Mouse (Mus musculus) lung, embryonic 14.5 days (tissue): ENCODE measurements around the gene Stau1. TPM values are rescaled to one million over a fixed set of nuclear protein-coding genes. Genes with fewer than 3 reads are reported as not detected.

ENCODE experiments used
- ATAC-seq: fragments of 200-750 bp; cut with Nextera tagmentation; 2 replicates; pipeline ENCODE4 v1.8.0; 2017; ENCODE audit warnings: mild to moderate bottlenecking, moderate TSS enrichment, moderate library complexity; ENCODE audit not compliant: insufficient read depth
- DNase-seq: peaks from one replicate; pipeline ENCODE4 v3.0.0-alpha.2; 2015
- H3K27ac ChIP-seq: fragments of 300-500 bp; sonication (generic); 2 replicates; pipeline ENCODE4 v1.5.1; 2014; ENCODE audit warnings: low read depth, mild to moderate bottlenecking, moderate library complexity
- H3K27me3 ChIP-seq: fragments of 300-500 bp; sonication (generic); 2 replicates; pipeline ENCODE4 v1.6.1; 2014; ENCODE audit warnings: low read length, control low read depth; ENCODE audit not compliant: insufficient read depth
- H3K36me3 ChIP-seq: fragments of 300-500 bp; sonication (generic); 2 replicates; pipeline ENCODE4 v1.6.1; 2014; ENCODE audit warnings: control low read depth; ENCODE audit not compliant: insufficient read depth
- H3K4me1 ChIP-seq: fragments of 300-500 bp; sonication (generic); 2 replicates; pipeline ENCODE4 v1.6.1; 2014; ENCODE audit warnings: antibody characterized with exemption, control low read depth; ENCODE audit not compliant: insufficient read depth
- H3K4me2 ChIP-seq: fragments of 300-500 bp; sonication (generic); 2 replicates; pipeline ENCODE4 v1.6.1; 2014; ENCODE audit warnings: mild to moderate bottlenecking
- H3K4me3 ChIP-seq: fragments of 300-500 bp; sonication (generic); 2 replicates; pipeline ENCODE4 v1.5.1; 2014; ENCODE audit warnings: low read depth, low read length
- H3K9ac ChIP-seq: fragments of 300-500 bp; sonication (generic); 2 replicates; pipeline ENCODE4 v1.6.1; 2014
- H3K9me3 ChIP-seq: fragments of 300-500 bp; sonication (generic); 2 replicates; pipeline ENCODE4 v1.6.1; 2016; ENCODE audit warnings: low read depth, low read length, control low read depth
- CTCF ChIP-seq: IDR thresholded peaks from 2 replicates; pipeline ENCODE4 v1.5.1; 2016; ENCODE audit warnings: antibody characterized with exemption, low read depth
- WGBS: fragments of 180-500 bp; shearing (Covaris S2); extraction: QIAGEN DNeasy Blood & Tissue Kit; methylation state at CpG from one replicate; pipeline ENCODE4 v1.1.7; 2014; 5-methylcytosine and 5-hydroxymethylcytosine counted together
- polyA plus RNA-seq: library from polyadenylated mRNA; unstranded; fragments of >200 nt; fragmentation: Nextera tagmentation; extraction: Ambion mirVana; gene quantifications from 2 replicates; pipeline ENCODE4 v1.2.1, GENCODE M21; 2014

The Stau1 gene
- polyA plus RNA-seq, 1 experiment from 2014 or later, result 84.8 TPM

- TF ChIP-seq CTCF, result no peak
- DNase-seq (no peak), ATAC-seq (no peak)
- WGBS, result 89% methylated on average over 8 of the region's 8 CpGs
- Histone ChIP-seq H3K4me3 (no peak overlapping the region), H3K4me2 (no peak overlapping the region), H3K9ac (no peak overlapping the region), H3K27me3 (no peaks in the 10 kb centered on the region), H3K36me3 (peaks cover under 1% of the 10 kb centered on the region; the same call in 1 of the 2 replicates), H3K27ac (no peak overlapping the region), H3K4me1 (no peaks in the 10 kb centered on the region), H3K9me3 (no peaks in the 10 kb centered on the region)
Observed at GRCm38 (mm10) chr2:166900792-166901505, 95.2 kb downstream of the Stau1 start.

GRCm38 (mm10) chr2:166899746-166900145 is 96.4 kb downstream of the Stau1 start:
- Histone ChIP-seq H3K9me3 (no peaks in the 10 kb centered on the region), H3K4me3 (no peak overlapping the region), H3K27ac (no peak overlapping the region), H3K27me3 (no peaks in the 10 kb centered on the region), H3K4me1 (no peaks in the 10 kb centered on the region), H3K9ac (no peak overlapping the region), H3K36me3 (peaks cover 8% of the 10 kb centered on the region; the same call in 1 of the 2 replicates), H3K4me2 (no peak overlapping the region)
- ATAC-seq (no peak), DNase-seq (no peak)
- no peak for TF ChIP-seq CTCF
- WGBS, result 61% methylated on average over 3 of the region's 3 CpGs

GRCm38 (mm10) chr2:166899161-166899560 is 96.9 kb downstream of the Stau1 start:
- TF ChIP-seq CTCF, result no peak
- peaks cover 14% of the 10 kb centered on the region; the same call in 1 of the 2 replicates for H3K36me3 ChIP-seq
- no peaks in the 10 kb centered on the region for H3K27me3 ChIP-seq
- H3K4me3 ChIP-seq, result no peak overlapping the region
- ATAC-seq, result no peak
- no peak overlapping the region for H3K9ac ChIP-seq
- WGBS, result 75% methylated on average over 2 of the region's 2 CpGs
- no peaks in the 10 kb centered on the region for H3K4me1 ChIP-seq
- no peak overlapping the region for H3K27ac ChIP-seq
- no peaks in the 10 kb centered on the region for H3K9me3 ChIP-seq
- no peak overlapping the region for H3K4me2 ChIP-seq
- DNase-seq, result no peak

Other genes with a start within 250 kb of the Stau1 start
- 7.3 and 10.9 TPM in 2 replicates for gene Trp53rkb, start 203.8 kb downstream of the Stau1 start, polyA plus RNA-seq
- 6.3 and 6.9 TPM in 2 replicates for gene Arfgef2, start 190.7 kb downstream of the Stau1 start, polyA plus RNA-seq
- 177 TPM in 2 replicates for gene Cse1l, start 90.3 kb downstream of the Stau1 start, polyA plus RNA-seq
- gene Ddx27, start 18.9 kb upstream of the Stau1 start, polyA plus RNA-seq, result 46.3 and 52.6 TPM in 2 replicates
- 7.0 and 8.9 TPM in 2 replicates for gene Znfx1, start 66.7 kb upstream of the Stau1 start, polyA plus RNA-seq
- 0.37 and 0.42 TPM in 2 replicates for gene Kcnb1, start 193.9 kb upstream of the Stau1 start, polyA plus RNA-seq
- 16.0 and 18.6 TPM in 2 replicates for gene Ptgis, start 244.3 kb upstream of the Stau1 start, polyA plus RNA-seq